Mouse (Mus musculus): Measurements from ENCODE around the gene Onecut1.

Gene Onecut1

DNA sequence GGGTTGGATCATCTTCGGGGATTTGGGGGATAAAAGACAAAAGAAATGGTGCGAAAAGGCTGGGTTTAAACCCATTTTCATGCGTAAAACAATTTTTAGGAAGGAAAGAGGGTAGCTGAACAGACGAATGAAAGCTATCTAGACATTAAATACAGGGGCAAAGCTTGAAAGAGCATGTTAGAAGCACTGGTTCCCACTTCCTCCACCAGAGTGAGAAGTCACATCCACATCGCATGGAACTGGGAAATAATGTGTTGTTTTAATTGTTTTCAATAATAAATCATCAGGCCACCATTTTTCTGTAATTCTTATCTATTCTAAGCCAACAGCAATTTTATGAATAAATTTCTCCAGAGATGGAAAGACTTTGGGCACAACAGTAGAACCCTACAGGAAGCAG, 3.6 kb upstream of the Onecut1 start:
- ATAC-seq (ENCODE audit: insufficient number of reproducible peaks, low FRiP score, low TSS enrichment) = no peak

DNA sequence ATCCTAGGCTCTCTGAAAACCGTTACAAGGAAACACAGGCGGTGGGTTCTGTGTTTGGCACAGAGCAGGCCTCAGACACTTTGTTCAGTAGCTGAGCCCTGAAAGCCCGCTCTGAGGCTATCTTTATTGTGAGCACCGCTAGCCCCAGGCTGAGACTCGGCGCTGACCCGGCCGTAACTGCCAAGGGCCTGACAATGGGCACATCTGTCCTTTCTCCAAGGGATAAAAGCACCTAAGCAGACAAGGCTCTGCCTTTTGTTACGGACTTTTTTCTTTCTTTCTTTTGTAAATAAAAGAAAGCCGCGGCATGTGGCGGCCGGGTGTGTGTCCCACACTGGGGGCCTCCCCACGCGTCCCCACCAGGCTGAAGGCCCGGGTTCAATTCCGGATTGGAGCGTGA, 1.3 kb upstream of the Onecut1 start:
- ATAC-seq (ENCODE audit: insufficient number of reproducible peaks, low FRiP score, low TSS enrichment) = no peak

DNA sequence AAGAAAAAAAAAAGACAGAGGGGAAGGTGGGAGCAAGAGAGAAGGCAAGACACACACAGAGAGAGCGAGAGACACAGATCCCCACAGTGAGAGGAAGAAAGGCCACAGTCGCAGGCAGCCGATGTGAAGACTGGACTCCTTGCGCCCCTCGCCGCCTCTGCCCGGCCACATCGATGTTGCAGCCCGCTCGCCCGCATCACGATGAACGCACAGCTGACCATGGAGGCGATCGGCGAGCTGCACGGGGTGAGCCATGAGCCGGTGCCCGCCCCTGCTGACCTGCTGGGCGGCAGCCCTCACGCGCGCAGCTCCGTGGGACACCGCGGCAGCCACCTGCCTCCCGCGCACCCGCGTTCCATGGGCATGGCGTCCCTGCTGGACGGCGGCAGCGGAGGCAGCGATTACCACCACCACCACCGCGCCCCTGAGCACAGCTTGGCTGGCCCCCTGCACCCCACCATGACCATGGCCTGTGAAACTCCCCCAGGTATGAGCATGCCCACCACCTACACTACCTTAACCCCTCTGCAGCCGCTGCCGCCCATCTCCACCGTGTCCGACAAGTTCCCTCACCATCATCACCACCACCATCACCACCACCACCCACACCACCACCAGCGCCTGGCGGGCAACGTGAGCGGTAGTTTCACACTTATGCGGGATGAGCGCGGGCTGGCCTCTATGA, 517 bp downstream of the Onecut1 start:
- no peak for ATAC-seq (ENCODE audit: insufficient number of reproducible peaks, low FRiP score, low TSS enrichment)

DNA sequence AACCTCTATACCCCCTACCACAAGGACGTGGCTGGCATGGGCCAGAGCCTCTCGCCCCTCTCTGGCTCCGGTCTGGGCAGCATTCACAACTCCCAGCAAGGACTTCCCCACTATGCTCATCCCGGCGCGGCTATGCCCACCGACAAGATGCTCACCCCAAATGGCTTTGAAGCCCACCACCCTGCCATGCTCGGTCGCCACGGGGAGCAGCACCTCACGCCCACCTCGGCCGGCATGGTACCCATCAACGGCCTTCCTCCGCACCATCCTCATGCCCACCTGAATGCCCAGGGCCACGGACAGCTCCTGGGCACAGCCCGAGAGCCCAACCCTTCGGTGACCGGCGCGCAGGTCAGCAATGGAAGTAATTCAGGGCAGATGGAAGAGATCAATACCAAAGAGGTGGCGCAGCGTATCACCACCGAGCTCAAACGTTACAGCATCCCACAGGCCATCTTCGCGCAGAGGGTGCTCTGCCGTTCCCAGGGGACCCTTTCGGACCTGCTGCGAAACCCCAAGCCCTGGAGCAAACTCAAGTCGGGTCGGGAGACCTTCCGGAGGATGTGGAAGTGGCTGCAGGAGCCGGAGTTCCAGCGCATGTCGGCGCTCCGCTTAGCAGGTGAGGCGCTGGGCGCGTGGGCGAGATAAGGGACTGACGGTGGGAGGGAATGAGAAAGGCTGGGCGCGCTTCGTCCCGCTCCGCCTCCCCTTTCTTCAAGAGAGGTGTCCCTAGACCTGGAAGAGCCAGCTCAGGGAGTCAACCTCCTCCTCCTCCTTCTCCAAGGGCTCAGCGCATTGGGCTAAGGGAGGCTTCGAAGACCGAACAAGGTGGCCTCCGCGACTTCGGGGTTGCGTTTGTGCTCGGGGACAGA, 1.3 kb downstream of the Onecut1 start:
- no peak for ATAC-seq (ENCODE audit: insufficient number of reproducible peaks, low FRiP score, low TSS enrichment)

DNA sequence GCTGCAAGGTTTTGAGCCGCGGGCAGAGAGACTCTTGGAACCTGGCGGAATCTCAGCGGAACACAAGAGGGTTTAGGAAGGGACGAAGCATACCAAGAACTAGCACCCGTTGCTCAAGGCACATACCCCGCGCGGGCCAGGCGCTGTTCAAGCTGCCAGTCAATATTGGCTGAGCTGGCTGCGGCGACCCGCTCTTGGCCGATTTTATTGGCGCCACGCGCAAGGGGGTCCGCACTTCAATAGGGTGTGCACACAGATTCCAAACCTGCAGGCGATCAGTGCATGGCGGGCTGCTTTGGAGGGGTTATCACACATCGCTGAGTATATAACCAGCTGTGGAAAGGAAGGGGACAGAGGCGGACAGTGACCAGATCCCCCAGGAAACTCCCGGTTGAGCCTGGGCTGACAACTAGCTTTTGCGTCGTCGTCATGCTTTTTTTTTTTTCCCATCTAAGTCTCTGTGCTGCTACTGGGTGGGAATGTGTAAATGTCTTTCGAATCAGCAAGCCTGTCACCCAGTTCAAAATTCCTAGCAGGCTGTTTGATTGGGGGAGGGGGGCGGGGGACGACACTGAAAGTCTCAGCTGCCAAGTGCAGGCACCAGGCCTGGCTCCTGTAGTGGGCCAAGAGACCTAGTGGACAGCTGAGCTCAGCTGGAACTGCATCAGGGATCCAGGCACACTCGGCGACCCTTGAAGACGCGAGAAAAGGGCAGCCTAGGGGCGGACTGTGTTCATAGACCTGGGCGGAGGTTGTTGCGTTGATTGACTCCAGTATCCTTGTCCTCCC, 2.1 kb downstream of the Onecut1 start:
- ATAC-seq (ENCODE audit: insufficient number of reproducible peaks, low FRiP score, low TSS enrichment) = no peak

DNA sequence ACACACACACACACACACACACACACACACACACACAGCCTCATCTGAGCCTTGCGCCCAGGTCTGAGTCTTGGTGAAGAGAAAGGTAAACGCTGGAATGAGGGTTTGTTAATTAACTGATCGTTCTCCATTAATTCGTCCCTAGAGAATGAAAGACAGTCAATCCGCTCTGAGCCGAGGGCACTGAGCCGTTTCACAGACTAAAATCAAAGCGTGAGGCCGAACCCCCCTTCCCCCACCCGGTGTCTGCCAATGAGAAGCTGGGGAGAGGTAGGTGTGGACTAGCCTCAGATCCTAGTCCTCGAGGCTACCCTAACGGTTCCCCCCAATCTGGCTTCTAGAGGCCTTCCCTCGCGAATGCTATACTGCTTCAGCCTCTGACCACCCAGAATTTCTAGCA, 2.8 kb downstream of the Onecut1 start:
- no peak for ATAC-seq (ENCODE audit: insufficient number of reproducible peaks, low FRiP score, low TSS enrichment)

DNA sequence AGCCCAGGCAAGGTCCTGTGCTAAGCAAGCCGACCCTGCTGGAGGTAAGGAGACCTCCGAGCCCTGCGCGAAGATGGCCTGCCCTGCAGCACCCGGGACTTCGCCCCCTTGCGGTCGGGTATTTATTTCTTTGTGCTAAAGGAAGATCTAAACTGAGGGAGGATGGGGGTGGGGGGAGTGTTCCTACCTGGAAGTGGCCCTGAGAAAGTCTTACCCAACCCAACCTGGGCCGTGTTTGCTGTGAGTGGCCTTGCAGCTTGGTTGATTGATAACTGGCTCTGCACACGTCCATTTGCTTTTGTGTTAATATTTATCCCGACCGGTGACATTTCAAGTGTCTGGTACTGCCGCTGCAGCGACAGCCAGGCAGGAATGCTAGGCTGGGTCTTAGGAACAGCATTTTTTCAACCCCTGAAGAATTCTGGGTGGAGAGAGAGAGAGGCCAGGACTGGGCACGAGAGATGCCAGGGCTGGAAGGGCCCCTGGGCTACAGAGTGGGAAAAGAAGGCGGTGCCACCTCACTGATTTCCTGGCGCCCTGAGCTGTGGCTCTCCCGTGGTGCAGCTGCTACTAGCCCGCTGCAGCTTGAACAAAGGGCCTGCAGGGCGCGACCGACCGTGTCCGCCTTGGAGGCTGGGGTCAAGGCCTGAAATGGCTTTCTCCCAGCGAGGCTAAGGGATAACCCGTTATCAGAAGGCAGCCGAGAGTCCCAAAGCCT, 5.0 kb downstream of the Onecut1 start:
- no peak for ATAC-seq (ENCODE audit: insufficient number of reproducible peaks, low FRiP score, low TSS enrichment)

DNA sequence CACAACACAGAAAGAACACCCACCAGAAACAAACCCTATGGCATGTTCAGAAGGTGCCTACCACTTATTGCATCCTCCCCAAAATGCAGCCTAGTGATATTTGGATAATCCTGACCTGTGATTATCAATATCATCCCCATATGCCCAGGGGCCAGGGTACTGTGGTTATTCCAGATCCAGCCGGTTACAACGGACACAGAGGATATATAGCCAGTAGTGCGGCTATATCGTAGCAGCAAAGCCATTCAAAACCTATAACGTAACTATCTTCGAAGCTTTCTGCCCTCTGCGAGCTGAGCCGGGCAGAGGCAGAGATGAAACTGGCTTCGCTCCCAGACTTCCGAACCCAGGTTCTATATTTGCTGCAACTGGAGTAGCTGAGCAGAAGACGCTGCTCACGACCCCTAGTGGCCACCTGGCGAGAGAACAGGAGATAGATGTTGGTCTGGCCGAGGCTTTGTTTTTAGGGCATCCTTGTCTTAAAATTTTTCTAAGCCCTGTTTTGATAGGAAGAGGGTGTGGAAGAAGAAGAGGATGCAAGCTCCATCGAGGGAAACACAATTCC, 6.0 kb downstream of the Onecut1 start:
- ATAC-seq (ENCODE audit: insufficient number of reproducible peaks, low FRiP score, low TSS enrichment) = no peak

DNA sequence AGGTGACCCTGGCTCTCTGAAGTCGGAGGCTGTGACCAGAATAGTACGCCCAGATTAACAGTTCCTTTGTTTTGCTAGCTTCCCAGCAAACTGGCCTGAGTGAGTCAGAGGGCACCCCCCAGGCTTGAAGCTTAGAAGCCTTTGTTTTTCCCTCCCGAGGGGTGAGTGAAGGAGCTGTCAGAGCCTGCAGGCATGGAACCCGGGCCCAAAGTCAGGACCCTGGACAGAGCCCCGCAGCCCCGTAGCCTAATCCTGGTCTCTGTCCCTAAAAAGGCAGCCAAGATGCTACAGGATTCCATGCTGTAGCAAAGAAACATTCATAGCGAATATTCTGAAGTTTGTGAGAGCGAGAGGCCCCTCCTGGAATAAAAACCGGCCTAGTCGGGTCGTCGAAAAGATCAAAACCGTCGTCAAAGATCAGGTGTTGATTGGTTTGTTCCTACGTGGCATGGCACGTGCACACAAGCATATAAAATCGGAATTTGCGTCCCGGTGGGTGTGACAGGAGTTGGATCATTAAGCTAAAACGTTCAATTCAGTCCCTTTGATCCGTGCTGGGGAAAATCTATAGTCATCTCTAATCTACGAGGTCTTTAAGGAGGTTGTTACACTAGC, 6.7 kb downstream of the Onecut1 start:
- ATAC-seq (ENCODE audit: insufficient number of reproducible peaks, low FRiP score, low TSS enrichment) = no peak

DNA sequence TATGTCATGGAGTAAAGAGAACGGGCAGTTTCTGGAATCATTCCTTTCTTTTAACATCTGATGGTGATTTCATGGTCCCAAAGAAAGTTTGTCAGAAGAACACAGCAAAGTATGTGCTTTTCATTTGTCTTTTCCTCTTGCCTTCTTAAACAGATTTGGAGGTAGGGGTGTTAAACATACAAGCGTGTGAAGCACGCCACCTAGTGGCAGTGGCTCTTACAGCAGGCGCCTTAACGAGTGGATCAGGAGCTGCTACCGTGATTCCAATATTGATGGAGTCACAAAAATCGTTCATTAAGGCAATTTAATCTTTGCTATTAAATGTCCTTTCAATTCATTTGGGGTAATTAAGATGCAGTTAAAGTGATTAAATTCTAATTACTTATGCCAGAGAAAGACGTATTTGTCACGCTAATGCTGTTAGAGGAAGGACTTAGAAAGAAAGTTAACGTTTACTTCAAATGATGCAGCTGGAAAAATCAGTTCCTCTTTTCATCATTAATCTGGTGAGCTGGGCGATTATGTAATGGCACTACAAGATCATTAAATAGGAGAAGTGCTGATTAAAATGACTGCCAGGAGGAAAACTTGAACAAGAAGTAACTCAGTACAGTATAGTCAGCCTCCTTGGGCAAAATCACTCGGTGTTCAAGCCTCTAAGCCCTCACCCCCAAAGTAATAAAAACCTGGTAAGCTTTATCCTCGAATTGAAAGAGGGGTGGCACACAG, 9.4 kb downstream of the Onecut1 start:
- no peak for ATAC-seq (ENCODE audit: insufficient number of reproducible peaks, low FRiP score, low TSS enrichment)

DNA sequence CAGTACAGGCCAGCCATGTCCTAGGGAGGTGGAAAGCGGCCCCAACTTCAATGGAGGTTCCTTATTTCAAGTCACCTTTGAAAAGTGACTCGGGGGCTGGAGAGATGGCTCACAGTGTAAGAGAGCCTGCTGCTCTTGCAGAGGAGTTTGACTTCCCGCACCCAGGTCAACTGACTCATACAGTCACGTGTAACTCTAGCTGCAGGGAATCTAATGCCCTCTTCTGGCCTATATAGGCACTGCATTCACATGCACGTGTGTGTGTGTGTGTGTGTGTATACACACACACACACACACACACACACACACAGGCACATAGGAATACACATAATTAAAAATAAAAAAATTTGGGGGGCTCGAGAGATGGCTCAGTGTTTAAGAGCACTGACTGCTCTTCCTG, 14.6 kb downstream of the Onecut1 start:
- ATAC-seq (ENCODE audit: insufficient number of reproducible peaks, low FRiP score, low TSS enrichment) = no peak

DNA sequence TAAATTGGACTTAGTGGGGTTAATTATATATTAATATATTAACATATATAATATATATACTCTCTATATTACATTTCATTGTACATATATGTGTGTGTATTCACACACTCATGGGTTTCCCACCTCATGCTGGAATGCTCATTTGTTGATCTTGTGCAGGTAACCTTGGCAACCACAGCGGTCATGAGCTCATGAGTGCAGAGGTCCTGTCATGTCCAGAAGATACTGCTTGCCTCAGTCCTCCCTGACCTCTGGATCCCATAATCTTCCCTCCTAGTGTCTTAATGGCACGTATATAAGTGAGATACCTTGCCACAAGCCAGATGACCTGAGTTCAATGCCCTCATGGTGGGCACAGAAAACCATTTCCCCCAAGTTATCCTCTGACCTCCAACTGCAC, 16.0 kb downstream of the Onecut1 start:
- no peak for ATAC-seq (ENCODE audit: insufficient number of reproducible peaks, low FRiP score, low TSS enrichment)

DNA sequence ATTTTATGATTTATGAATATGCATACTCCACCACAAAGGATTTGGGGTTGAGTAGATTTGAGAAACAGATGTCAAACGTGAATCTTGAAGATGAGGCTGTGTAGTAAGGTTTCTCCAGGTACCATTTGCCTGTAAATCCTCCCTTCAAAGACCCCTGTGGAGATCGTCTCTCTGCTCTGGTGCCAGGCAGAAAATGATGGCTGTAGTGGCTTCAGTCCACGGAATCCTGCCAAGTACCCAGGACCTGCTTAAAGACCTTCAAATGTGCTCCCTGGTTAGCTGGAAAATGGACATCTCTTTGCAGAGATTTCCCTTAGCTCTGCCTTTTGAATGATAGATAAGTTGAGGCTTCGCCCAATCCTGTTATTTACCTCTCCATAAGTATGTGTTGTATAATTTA, 26.1 kb downstream of the Onecut1 start:
- ATAC-seq (ENCODE audit: insufficient number of reproducible peaks, low FRiP score, low TSS enrichment) = no peak

DNA sequence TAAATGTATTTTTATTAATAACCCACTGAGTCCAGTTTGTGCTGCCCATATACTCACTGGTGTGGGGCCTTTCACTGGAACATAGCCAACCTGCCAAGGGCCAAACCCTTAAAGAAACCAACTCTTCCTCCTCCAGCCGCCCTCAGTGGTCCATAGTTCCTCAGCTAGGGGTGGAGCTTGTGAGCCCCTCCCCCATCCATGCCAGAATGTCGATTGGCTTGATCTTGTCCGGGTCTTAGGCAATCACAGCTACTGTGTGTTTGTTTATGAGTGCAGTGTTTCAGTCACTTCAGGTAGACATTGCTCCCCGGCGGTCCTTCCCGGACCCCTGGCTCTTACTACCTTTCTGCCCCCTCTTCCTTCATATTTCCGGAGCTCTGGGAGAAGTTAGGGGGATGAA, 35.0 kb downstream of the Onecut1 start:
- ATAC-seq (ENCODE audit: insufficient number of reproducible peaks, low FRiP score, low TSS enrichment) = no peak

DNA sequence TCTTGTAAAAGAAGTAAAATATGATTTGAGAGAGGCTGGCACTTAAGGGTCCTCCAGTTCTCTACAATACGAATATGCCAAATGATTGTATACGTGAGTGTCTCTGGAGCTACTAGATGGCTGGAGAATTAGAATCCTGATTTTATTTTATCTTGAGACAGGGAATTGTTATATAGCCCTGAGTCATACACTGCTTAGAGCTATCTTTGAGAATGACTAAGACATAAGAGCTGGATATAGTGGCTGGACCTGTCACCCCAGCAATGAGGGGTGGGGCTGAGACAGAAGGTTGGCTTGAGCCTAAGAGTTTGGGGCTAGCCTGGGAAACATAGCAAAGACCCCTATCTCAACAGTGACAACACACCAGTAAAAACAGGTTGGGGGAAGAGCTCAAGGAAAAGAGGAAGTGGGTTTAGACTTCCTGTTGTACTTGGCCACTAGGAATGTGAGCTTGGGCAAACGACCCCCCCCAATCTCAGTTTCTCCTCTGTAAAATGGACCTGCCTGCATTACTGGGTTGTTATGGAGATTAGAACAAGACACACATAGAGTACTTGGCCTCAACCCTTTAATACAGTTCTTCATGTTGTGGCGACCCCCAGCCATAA, 35.8 kb downstream of the Onecut1 start:
- no peak for ATAC-seq (ENCODE audit: insufficient number of reproducible peaks, low FRiP score, low TSS enrichment)

DNA sequence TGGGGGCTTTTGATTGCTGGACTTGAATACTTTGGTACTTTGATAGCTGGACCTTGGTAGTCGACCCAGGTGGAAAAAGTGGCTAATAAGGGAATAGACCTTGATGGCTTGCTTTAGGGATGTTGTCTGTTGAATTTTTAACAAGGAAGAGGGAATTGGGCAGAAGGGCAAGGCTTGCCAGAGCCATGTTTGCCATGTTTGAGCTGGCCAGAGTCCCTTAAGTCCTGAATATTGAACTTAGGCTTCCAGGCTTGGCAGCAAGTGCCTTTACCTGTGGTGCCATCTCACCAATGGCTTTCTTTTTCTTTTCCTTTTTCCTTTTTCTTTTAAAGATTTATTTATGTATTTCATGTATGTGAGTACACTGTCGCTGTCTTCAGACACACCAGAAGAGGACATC, 38.4 kb downstream of the Onecut1 start:
- no peak for ATAC-seq (ENCODE audit: insufficient number of reproducible peaks, low FRiP score, low TSS enrichment)

DNA sequence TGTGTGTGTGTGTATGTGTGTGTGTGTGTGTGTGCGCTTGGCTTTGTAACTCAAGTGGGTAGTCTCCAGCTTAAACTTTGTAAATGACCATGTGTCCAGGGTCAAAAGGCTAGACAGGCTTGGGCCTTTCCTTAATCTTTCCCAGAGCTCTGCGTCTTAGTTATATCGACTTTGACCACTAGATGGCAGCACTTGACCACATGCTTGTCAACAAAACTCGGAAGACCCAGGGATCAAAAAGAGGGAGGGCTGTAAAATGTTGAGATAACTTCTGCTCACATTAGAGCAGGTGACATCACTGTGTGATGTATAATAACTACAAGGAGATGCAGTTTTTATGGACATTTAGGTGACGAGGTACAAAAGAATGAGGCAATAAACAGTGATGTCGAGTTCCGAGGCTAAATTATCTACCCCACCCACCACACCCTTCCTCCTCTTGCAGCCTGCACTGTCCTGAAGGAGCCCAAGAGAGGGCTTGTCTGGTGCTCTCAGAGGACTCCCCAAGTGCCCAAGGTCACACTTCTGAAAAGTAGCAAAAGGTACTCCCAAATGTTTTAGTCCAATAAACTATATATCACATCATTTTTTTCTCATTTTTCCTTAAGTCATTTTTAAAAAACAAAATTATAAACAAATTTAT, 43.3 kb downstream of the Onecut1 start:
- peak; percentile 15; the same call in 1 of the 2 replicates for ATAC-seq (ENCODE audit: insufficient number of reproducible peaks, low FRiP score, low TSS enrichment)

DNA sequence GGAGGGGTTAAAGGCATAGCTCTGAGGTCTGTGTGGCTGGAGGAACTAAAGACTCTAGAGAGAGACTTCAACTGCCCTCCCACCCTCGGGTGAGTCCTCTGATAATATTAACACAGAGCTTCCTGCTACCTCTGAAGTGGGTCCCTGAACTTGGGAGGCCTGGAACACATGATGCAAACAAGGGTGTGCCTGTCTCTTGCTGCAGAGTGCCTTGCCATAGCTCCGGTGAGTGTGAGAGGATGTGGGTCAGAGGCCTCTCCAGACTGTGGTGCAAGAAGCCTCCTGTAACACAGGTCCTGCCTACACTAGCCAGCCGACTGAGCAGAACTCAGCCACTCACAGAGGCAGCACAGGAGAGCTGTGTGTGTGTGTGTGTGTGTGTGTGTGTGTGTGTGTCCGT, 45.2 kb downstream of the Onecut1 start:
- ATAC-seq (ENCODE audit: insufficient number of reproducible peaks, low FRiP score, low TSS enrichment) = no peak

All from cerebellum, adult (tissue).